Mouse (Mus musculus) urinary bladder, postnatal 25 days (tissue): Measurements from ENCODE around the gene Slamf6.

ENCODE experiments used
- DNase-seq: peaks from one replicate; pipeline ENCODE4 v3.0.0; 2022; ENCODE audit warnings: low spot score

The Slamf6 gene

DNA sequence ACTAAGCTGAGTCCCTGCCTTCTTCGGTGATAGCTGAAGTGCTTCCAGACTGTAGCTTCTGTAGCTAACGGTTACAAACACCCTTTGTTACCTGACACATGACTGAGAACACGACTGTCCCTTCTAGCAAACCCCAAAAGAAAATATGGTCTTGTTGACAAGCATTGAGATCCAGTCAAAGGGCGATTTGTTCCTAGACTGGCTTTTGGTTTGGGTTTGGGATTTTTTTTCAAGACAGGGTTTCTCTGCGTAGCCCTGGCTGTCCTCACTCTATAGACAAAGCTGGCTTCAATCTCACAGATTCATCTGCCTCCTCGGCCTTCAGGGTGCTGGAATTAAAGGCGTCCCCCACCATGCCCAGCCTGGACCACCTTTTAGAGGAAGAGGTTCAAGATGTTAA lies 79.4 kb downstream of the Slamf6 start:
- DNase-seq = no peak

DNA sequence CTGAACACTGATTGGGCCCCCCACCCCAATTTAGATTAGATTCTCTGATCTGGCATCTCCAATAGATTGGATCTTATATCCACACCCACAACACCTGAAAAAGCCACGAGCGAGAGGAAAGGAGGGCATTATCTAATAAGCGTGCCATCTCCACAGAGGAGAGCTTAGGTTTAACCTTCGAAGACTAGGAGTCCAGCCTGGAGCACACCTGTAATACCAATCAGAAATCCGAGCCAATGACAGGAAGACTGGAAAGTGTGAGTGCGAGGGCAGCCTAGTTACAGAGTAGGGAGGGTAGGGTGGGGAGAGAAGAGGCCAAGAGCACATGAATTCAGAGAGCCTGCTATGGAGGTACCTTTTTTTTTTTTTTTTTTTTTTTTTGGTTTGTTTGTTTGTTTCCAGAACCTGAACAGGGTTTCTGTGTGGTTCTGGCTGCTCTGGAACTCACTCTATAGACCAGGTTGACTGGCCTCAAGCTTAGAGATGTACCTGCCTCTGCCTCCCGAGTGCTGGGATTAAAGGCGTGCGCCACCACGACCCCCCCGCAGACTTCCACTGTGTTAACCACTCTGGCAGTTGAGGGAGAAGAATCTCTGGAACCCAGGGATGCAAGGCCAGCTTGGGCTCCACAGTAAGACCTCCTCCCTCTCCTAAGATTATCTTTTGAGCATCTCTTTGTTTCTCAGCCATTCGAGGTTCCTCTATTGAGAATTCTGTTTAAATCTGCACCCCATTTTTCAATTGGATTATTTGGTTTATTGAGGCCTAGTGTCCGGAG lies 81.7 kb downstream of the Slamf6 start:
- no peak for DNase-seq

DNA sequence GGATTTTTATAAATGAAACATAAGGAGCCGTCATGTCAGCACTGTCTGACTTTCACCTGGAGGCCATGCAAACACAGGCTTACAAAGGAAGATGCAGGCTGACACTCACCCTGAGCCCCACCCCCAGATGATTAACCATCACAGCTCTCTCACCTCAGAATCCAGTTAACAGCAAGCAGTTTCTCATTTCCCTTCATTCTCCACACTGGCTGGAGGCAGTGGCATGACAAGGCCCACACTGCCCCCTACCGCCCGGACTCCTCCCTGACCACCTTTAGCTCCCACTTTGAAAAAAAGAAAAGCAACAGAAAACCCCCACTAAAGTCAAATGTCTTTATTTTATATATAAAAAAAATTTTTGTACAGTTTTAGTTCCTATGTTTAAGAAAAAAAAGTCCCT lies 83.3 kb downstream of the Slamf6 start:
- DNase-seq = no peak

DNA sequence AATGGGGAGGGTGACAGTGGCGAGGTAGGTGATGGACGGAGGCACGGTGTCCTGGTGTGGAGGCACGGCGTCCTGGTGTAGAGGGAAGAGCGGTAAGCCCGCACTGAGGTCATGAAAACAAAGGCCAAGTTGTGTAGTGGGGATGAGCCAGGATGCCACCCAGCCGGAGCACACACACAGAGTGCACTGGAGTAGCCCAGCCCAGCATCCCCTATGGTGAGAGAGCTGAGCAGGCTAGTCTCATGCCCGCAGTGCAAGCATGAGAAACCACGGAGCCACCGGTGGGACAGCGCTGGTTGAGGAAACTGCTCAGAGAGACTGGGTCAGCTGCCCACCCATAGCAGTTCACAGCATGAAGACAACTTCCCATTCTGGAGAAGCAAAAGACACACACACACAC lies 84.3 kb downstream of the Slamf6 start:
- DNase-seq = no peak
